Mouse (Mus musculus): ENCODE data around the gene Rarb. TPM values are rescaled to one million over a fixed set of nuclear protein-coding genes. Genes with fewer than 3 reads are reported as not detected.

The Rarb gene
- total and polyA plus RNA-seq, 3 experiments: 0.04 TPM; not detected in 2

DNA sequence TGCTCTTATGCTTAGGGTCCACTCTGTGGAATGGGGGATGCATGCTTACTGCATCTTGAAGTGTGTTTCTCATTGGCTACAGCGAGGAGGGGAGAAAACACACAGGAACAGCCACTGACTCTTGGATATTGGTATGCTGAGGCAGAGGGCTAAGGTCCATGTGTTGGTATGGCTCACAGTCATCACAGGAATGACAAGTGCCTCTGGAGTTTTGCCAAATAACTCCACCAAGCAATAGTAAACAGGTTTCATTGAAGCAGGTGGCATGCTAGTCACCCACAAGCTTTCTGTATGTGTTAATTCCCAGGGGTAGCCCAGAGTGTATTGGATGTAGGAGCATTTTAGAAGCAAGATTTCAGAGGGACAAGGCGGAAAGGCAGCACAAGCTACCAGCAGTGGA lies 260.9 kb downstream of the Rarb start:
- Histone ChIP-seq H3K79me2 (replicated peaks; ENCODE audit: control insufficient read depth, extremely low read depth, insufficient read depth, poor library complexity, severe bottlenecking) (no peaks in the 10 kb centered on the region), H3K27me3 (replicated peaks) (no peaks in the 10 kb centered on the region), H3K4me1 (ENCODE audit: control insufficient read depth in 1 of 2, insufficient read depth in 2 of 2) (peaks cover 3 to 17% of the 10 kb centered on the region in 2 experiments), H3K9me3 (replicated peaks; ENCODE audit: low read length) (no peaks in the 10 kb centered on the region), H3K36me3 (replicated peaks in 1 of 2; ENCODE audit: control insufficient read depth in 1 of 2, insufficient read depth in 1 of 2, low read length in 1 of 2) (no peaks in the 10 kb centered on the region), H3K4me2 (ENCODE audit: insufficient read depth, low read depth, poor library complexity, severe bottlenecking) (no peak overlapping the region), H3K27ac (ENCODE audit: insufficient read depth, low read depth) (no peak overlapping the region), H3K9ac (ENCODE audit: insufficient read depth, low read depth) (no peak overlapping the region), H3K4me3 (replicated peaks in 1 of 3; ENCODE audit: low read depth in 2 of 3, low read length in 2 of 3, poor library complexity in 1 of 3) (no peak overlapping the region)
- in situ Hi-C loops (cut with MboI; ENCODE audit: low pct_ligation_motif_present, low pct_unique_long_range_greater_than_20kb, low sequenced_read_pairs): no loop called here
- dilution Hi-C loops (cut with MboI; ENCODE audit: extremely low pct_ligation_motif_present, extremely low pct_unique_long_range_greater_than_20kb, low sequenced_read_pairs): no loop called here
- TF ChIP-seq MAX (IDR thresholded peaks at IDR 0.05; ENCODE audit: low read length): no peak
- no peak for TF ChIP-seq ELF1 (IDR thresholded peaks at IDR 0.05; ENCODE audit: low read depth, low read length)
- no peak for TF ChIP-seq USF1 (IDR thresholded peaks at IDR 0.05; ENCODE audit: low read depth, low read length)
- TF ChIP-seq KAT2A (IDR thresholded peaks at IDR 0.05; ENCODE audit: insufficient replicate concordance, low read length): no peak
- TF ChIP-seq UBTF (IDR thresholded peaks at IDR 0.05; ENCODE audit: low read depth, low read length): no peak
- TF ChIP-seq NELFE (IDR thresholded peaks at IDR 0.05; ENCODE audit: low read depth, low read length): no peak
- TF ChIP-seq MAFK (IDR thresholded peaks at IDR 0.05; ENCODE audit: insufficient replicate concordance, low read length): no peak
- TF ChIP-seq CTCF (conservative IDR thresholded peaks at IDR 0.05 in 1 of 2, IDR thresholded peaks at IDR 0.05 in 1 of 2; ENCODE audit: low read depth in 2 of 2, low read length in 2 of 2): no peak
- TF ChIP-seq RAD21 (IDR thresholded peaks at IDR 0.05; ENCODE audit: low read depth, low read length): no peak
- no peak for TF ChIP-seq SMC3 (IDR thresholded peaks at IDR 0.05; ENCODE audit: low read depth, low read length)
- no peak for TF ChIP-seq HCFC1 (IDR thresholded peaks at IDR 0.05; ENCODE audit: low read depth, low read length)
- DNase-seq (ENCODE audit: extremely low read depth): no peak

GRCm38 (mm10) chr14:16554643-16555459 lies 264.1 kb downstream of the Rarb start:
- in situ Hi-C loops (cut with MboI; ENCODE audit: low pct_ligation_motif_present, low pct_unique_long_range_greater_than_20kb, low sequenced_read_pairs) (no loop called here), dilution Hi-C loops (cut with MboI; ENCODE audit: extremely low pct_ligation_motif_present, extremely low pct_unique_long_range_greater_than_20kb, low sequenced_read_pairs) (no loop called here)
- Histone ChIP-seq H3K27ac (ENCODE audit: insufficient read depth, low read depth) (no peak overlapping the region), H3K9ac (ENCODE audit: insufficient read depth, low read depth) (no peak overlapping the region), H3K36me3 (replicated peaks in 1 of 2; ENCODE audit: control insufficient read depth in 1 of 2, insufficient read depth in 1 of 2, low read length in 1 of 2) (no peaks in the 10 kb centered on the region), H3K27me3 (replicated peaks) (no peaks in the 10 kb centered on the region), H3K4me1 (ENCODE audit: control insufficient read depth in 1 of 2, insufficient read depth in 2 of 2) (peaks cover 6 to 17% of the 10 kb centered on the region in 2 experiments), H3K9me3 (replicated peaks; ENCODE audit: low read length) (no peaks in the 10 kb centered on the region), H3K79me2 (replicated peaks; ENCODE audit: control insufficient read depth, extremely low read depth, insufficient read depth, poor library complexity, severe bottlenecking) (no peaks in the 10 kb centered on the region), H3K4me3 (replicated peaks in 1 of 3; ENCODE audit: low read depth in 2 of 3, low read length in 2 of 3, poor library complexity in 1 of 3) (no peak overlapping the region), H3K4me2 (ENCODE audit: insufficient read depth, low read depth, poor library complexity, severe bottlenecking) (no peak overlapping the region)
- TF ChIP-seq ZC3H11A (IDR thresholded peaks at IDR 0.05; ENCODE audit: low read depth, low read length): no peak
- TF ChIP-seq UBTF (IDR thresholded peaks at IDR 0.05; ENCODE audit: low read depth, low read length): no peak
- TF ChIP-seq IRF4 (IDR thresholded peaks at IDR 0.05; ENCODE audit: low read depth, low read length): no peak
- TF ChIP-seq MAFK (IDR thresholded peaks at IDR 0.05; ENCODE audit: insufficient replicate concordance, low read length): no peak
- TF ChIP-seq CTCF (conservative IDR thresholded peaks at IDR 0.05 in 1 of 2, IDR thresholded peaks at IDR 0.05 in 1 of 2; ENCODE audit: low read depth in 2 of 2, low read length in 2 of 2): no peak
- no peak for TF ChIP-seq NELFE (IDR thresholded peaks at IDR 0.05; ENCODE audit: low read depth, low read length)
- no peak for TF ChIP-seq ELF1 (IDR thresholded peaks at IDR 0.05; ENCODE audit: low read depth, low read length)
- TF ChIP-seq TCF12 (IDR thresholded peaks at IDR 0.05; ENCODE audit: low read depth, low read length): no peak
- no peak for TF ChIP-seq NRF1 (IDR thresholded peaks at IDR 0.05; ENCODE audit: low read depth, low read length)
- TF ChIP-seq SIN3A (IDR thresholded peaks at IDR 0.05; ENCODE audit: low read length): no peak
- no peak for TF ChIP-seq HCFC1 (IDR thresholded peaks at IDR 0.05; ENCODE audit: low read depth, low read length)
- no peak for TF ChIP-seq ZMIZ1 (IDR thresholded peaks at IDR 0.05; ENCODE audit: low read depth, low read length)
- TF ChIP-seq E2F4 (IDR thresholded peaks at IDR 0.05; ENCODE audit: insufficient replicate concordance, low read depth, low read length): no peak
- no peak for TF ChIP-seq MAX (IDR thresholded peaks at IDR 0.05; ENCODE audit: low read length)
- no peak for TF ChIP-seq BHLHE40 (IDR thresholded peaks at IDR 0.05; ENCODE audit: low read depth, low read length)
- no peak for DNase-seq (ENCODE audit: extremely low read depth)

Data from CH12.LX (cell line).